11 mouse cellular contexts compared by ENCODE assay signal in genomic region chr11:45873666-45874065, GRCm38 (mm10). TPM values are rescaled to one million over a fixed set of nuclear protein-coding genes. Genes with fewer than 3 reads are reported as not detected.
DNase-seq lines count a peak whose midpoint lies in the region; TF ChIP-seq lines count a peak whose summit lies in the region.
"Had no signal": no experiment of that assay in that cellular context is flagged by ENCODE, and none has a peak within 500 bp of the region (broad histone marks: within the 10 kb centered on the region; RNA-seq: fewer than 3 reads in every experiment).

No protein-coding gene starts in this region.

- 70% methylated on average over 1 of the region's 1 CpGs for WGBS in heart, adult 2 months
- WGBS in thymus, adult 2 months, result 93% methylated on average over 1 of the region's 1 CpGs

- TF ChIP-seq POLR2A in heart, adult 2 months (IDR thresholded peaks at IDR 0.05; ENCODE audit: insufficient read depth, low read depth, low read length), result no peak
- TF ChIP-seq POLR2A in thymus, adult 2 months (IDR thresholded peaks at IDR 0.05; ENCODE audit: control insufficient read depth, extremely low read depth, insufficient read depth, low read length, poor library complexity), result no peak
- TF ChIP-seq POLR2A in brain, embryonic 14.5 days (IDR thresholded peaks at IDR 0.05; ENCODE audit: borderline replicate concordance, extremely low read depth, insufficient read depth, insufficient read length, poor library complexity, severe bottlenecking), result no peak

- TF ChIP-seq CTCF in heart, adult 2 months (IDR thresholded peaks at IDR 0.05), result peak; percentile 47
- no peak for TF ChIP-seq CTCF in thymus, adult 2 months (IDR thresholded peaks at IDR 0.05; ENCODE audit: borderline replicate concordance, control insufficient read depth, extremely low read depth, insufficient read depth, low read length, poor library complexity)
- TF ChIP-seq CTCF in brain, embryonic 14.5 days (IDR thresholded peaks at IDR 0.05; ENCODE audit: borderline replicate concordance, extremely low read depth, insufficient read depth, insufficient read length), result peak; percentile 17; the same call in 1 of the 2 replicates

- peaks cover 3% of the 10 kb centered on the region for H3K36me3 ChIP-seq in heart, adult 2 months (ENCODE audit: control insufficient read depth, insufficient read depth, low read length)
- no peaks in the 10 kb centered on the region for H3K36me3 ChIP-seq in thymus, adult 2 months (ENCODE audit: control insufficient read depth, insufficient read depth, low read length)
- no peaks in the 10 kb centered on the region for H3K36me3 ChIP-seq in splenic B cell, adult 2 months (ENCODE audit: control insufficient read depth, insufficient read depth, low read length, poor library complexity, severe bottlenecking)

- peaks cover 10% of the 10 kb centered on the region for H3K4me1 ChIP-seq in heart, adult 2 months (ENCODE audit: control insufficient read depth, insufficient read depth, low read length)
- peaks cover 15% of the 10 kb centered on the region for H3K4me1 ChIP-seq in thymus, adult 2 months (replicated peaks; ENCODE audit: control insufficient read depth, insufficient read depth, low read length)

- peaks cover 5% of the 10 kb centered on the region for H3K79me2 ChIP-seq in heart, adult 2 months (replicated peaks; ENCODE audit: control insufficient read depth, insufficient read depth, low read length)

- no peak for DNase-seq in heart, adult 2 months
- no peak for DNase-seq in heart, adult 8-10 months (ENCODE audit: low spot score)
- peak; percentile 43 for DNase-seq in thymus, adult 2 months
- no peak for DNase-seq in thymus, postnatal 36 days
- DNase-seq in brain, embryonic 14.5 days (ENCODE audit: low read depth), result no peak
- peak; percentile 66 for DNase-seq in splenic B cell, adult 2 months (ENCODE audit: low read depth, low spot score)
- DNase-seq in left cerebral cortex, adult 8-10 months (ENCODE audit: low spot score in 2 of 2), result no peak
- no peak for DNase-seq in embryo, embryonic 9.5 days (ENCODE audit: extremely low spot score)
- DNase-seq: heart, postnatal 10 days; lung, postnatal 4 days; right cerebral cortex, adult 18-20 months had no signal

- no peak overlapping the region for H3K4me3 ChIP-seq in heart, adult 2 months
- H3K4me3 ChIP-seq in thymus, adult 2 months (ENCODE audit: control insufficient read depth, insufficient read depth, low read length), result no peak overlapping the region

- no peak overlapping the region for H3K9ac ChIP-seq in heart, adult 2 months (ENCODE audit: low read depth, low read length)

- no peak for TF ChIP-seq EP300 in heart, adult 2 months (IDR thresholded peaks at IDR 0.05; ENCODE audit: insufficient read depth, low read depth, low read length)

- H3K27ac ChIP-seq in heart, adult 2 months, result no peak overlapping the region
- no peak overlapping the region for H3K27ac ChIP-seq in thymus, adult 2 months (ENCODE audit: control insufficient read depth, insufficient read depth, low read length)

- intact Hi-C loops in heart, adult 2 months (cut with DNase I), result no loop called here

- no peaks in the 10 kb centered on the region for H3K27me3 ChIP-seq in heart, adult 2 months (ENCODE audit: control insufficient read depth, insufficient read depth, low read length)
- H3K27me3 ChIP-seq in thymus, adult 2 months (ENCODE audit: control insufficient read depth, insufficient read depth, low read length), result no peaks in the 10 kb centered on the region
- no peaks in the 10 kb centered on the region for H3K27me3 ChIP-seq in splenic B cell, adult 2 months (ENCODE audit: control insufficient read depth, insufficient read depth, low read length, poor library complexity, severe bottlenecking)

RNA-seq across cellular contexts. Expression of gene Clint1, which starts 21.8 kb away (rescaled TPM):
- 10 to 100 TPM; 42.0 to 45.7 TPM for total RNA-seq in heart, adult 2 months (2021)
- polyA plus RNA-seq in heart, adult 2 months (2012; rRNA removed), result 29.5 and 41.1 TPM in 2 replicates
- total RNA-seq in heart, adult 8-10 months (2022), result 10 to 100 TPM; 45.7 to 48.2 (median 47.2) TPM
- 64.6 and 70.1 TPM in 2 replicates for polyA plus RNA-seq in thymus, adult 2 months (2012; rRNA removed)
- 53.5 and 59.4 TPM in 2 replicates for polyA plus RNA-seq in brain, embryonic 14.5 days (2012; rRNA removed)
- total RNA-seq in left cerebral cortex, adult 8-10 months (2022), result 10 to 100 TPM; 47.4 to 51.5 (median 48.0) TPM

Comparison
In these comparisons a context has a peak if more than half of its experiments do, and no peak if none do; other contexts are left out.
1. DNase-seq: peak in thymus, adult 2 months (single experiment) and splenic B cell, adult 2 months (single experiment); none in heart, adult 2 months (0 of 2), heart, adult 8-10 months (single experiment), thymus, postnatal 36 days (0 of 2), brain, embryonic 14.5 days (single experiment), left cerebral cortex, adult 8-10 months (0 of 2) and embryo, embryonic 9.5 days (single experiment).